Mouse (Mus musculus): ENCODE data around the gene Bmp6.

- TF ChIP-seq POLR2A (IDR thresholded peaks at IDR 0.05; ENCODE audit: low read depth, low read length): no peak
- no peak for TF ChIP-seq CTCF (conservative IDR thresholded peaks at IDR 0.05; ENCODE audit: insufficient read depth, insufficient read length, low read depth, low read length)
Measured at GRCm38 (mm10) chr13:38516582-38516981, 171.7 kb downstream of the Bmp6 start.
